Mouse (Mus musculus): ENCODE data around the gene Aftph.

The Aftph gene

DNA sequence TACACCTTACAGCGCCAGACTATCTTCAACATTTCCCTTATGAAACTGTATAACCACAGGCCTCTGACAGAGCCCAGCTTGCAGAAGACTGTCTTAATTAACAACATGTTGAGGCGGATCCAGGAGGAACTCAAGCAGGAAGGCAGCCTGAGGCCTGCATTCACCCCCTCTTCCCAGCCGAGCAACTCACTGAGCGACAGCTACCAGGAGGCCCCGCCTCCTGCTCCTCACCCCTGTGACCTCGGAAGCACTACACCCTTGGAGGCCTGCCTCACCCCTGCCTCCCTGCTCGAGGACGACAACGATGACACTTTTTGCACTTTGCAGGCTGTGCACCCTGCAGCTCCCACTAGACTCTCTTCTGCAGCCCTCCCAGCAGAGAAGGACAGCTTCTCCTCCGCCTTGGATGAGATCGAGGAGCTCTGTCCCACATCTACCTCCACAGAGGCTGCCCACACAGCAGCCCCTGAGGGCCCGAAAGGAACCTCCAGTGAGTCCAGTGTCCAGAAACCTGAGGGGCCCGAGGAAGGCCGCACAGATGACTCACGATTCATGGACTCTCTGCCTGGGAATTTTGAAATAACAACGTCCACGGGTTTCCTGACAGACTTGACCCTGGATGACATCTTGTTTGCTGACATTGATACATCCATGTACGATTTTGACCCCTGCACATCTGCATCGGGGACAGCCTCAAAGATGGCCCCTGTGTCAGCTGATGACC, 93.3 kb downstream of the Aftph start:
- DNase-seq (ENCODE audit: low read depth, low spot score): no peak

DNA sequence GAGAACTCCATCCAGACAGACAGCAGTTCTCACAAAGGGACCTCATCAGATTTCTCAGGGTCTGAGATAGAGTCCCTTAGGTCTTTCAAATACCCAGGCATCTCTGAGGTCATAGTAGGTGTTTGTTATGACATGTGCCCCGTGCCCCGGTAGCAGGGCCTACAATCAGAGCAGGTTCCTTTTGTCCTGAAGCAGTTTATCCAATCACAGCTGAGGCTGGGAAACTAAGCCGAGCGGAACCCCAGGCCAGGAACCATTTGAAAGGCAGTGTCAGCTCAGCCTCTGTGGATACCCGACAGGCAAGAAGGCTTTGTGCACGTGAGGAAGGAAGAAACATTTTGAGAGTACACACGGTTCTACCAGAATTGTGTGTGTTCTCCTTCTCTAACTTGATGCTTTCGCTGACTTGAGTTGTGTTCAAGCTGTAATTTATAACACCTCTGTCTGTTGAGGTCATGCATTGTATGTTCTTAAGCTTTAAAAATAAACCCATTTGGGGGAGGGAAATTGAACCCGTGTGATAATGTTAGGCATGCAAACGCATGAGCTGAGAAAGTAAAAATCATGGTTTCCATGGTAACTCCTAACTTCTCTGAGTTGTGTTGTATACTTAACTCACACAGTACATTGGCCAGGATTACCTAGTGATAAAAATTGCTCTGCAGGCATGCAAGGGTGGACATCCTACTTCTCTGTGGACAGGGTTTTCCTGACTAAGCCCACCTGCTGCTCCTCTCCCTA, 94.2 kb downstream of the Aftph start:
- no peak for DNase-seq (ENCODE audit: low read depth, low spot score)

DNA sequence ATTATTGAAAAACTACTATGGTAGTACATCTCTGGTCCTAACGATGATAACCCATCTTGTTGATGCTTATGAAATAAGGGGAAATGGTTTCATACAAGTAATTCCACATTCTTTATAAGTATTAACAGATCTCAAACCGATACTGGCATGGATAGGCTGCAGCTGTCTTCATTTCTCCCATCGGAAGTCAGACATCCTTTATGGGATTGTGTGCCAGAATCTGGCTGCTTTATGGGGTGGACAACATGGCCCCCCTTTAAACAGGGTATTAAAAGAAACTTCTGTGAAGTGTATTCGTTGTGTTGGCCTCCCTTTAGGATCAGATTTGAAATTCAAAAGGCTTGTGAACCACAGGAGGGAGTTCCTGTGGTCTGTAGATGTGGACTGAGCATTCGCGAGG, 95.2 kb downstream of the Aftph start:
- no peak for DNase-seq (ENCODE audit: low read depth, low spot score)

DNA sequence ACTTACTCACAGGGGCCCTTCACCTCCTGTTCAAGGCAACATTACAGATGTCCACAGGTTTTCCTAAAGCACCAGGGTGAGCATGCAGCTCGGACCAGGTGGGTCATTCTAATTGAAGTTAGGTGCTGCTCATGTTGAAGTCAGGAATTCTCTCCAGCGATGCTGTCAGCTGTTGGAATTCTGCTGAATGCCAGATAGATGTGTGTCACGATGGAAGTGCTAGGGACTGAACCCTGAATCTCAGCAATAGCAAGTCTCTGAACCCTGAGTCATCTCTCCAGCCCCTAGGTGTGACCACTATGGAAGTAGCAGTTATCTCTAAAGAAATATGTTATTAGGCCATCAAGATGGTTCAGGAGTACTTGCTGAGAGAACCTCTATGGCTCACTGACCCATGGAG, 95.9 kb downstream of the Aftph start:
- no peak for DNase-seq (ENCODE audit: low read depth, low spot score)

DNA sequence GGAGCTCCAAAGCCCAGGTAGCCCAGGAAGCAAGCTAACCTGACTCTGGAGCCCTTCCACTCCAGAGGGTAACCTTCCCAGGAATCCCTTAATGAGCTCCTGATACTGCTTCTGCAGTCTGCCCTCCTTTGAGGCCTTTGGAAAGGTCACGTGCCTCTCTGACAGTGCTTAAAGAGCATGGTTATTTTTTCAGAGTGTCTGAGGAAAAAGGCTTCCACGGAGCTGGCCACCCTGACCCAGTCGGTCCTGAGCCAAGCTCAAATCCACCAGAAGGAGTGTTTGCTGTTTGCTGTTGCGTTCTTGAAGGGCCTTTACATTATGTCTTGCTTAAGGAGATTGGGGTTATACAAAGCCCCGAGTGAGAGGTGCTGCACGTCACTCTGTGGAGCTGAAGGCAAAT, 96.5 kb downstream of the Aftph start:
- no peak for DNase-seq (ENCODE audit: low read depth, low spot score)

DNA sequence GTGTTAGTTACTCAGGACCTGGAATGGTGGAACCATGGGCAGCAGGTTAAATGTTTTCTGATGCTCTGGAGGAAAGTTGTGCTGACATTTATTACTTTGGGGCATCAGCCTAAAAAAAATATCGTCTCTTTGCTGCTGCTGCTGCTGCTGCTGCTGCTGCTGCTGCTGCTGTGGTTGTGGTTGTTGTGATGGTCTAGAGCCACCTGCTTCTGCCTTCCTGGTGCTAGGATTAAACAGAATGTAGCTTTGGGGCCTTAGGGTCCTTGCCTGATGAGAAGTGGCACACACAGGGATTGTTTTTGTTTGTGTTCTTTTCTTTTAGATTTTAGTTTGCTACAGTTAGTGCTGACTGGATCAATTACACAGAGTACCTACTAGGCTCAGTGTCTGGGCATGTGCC, 97.2 kb downstream of the Aftph start:
- DNase-seq (ENCODE audit: low read depth, low spot score): no peak

DNA sequence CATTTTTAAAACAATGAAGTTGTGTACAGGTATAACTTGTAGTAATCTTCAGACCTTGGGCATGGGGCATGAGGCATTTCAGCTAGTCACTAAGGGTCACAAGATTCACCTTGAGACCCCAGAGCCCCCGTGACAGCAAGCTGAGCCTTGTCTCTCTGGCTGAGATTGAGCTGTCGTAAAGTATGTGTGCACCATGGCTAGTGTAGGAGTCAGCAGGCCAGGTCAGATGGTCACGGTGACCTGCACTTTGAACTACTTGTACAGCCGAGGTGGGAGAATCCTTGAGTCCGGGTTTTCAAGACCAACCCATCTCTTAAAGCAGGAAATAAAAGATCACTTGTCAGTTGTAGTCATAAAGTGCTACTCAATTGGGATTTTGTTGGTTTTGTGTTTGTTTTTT, 98.2 kb downstream of the Aftph start:
- DNase-seq (ENCODE audit: low read depth, low spot score): no peak

DNA sequence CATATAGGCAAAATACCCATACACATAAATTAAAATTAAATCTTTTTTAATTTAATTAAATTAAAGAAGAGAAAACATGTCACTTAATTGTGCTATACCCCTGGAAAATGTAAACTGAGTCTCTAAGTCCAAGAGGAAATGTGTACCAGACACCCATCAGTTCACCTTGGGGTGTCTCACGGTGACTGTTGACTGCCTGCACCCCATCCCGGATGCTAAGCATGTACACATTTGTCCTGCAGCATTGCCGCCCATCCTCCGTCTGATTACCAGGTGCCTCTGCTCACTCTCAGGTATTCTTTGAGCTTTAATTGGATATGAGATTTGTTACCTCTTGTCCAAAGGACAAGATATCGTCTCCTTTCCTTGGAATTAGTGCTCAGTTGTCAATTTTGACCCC, 99.1 kb downstream of the Aftph start:
- DNase-seq (ENCODE audit: low read depth, low spot score): no peak

DNA sequence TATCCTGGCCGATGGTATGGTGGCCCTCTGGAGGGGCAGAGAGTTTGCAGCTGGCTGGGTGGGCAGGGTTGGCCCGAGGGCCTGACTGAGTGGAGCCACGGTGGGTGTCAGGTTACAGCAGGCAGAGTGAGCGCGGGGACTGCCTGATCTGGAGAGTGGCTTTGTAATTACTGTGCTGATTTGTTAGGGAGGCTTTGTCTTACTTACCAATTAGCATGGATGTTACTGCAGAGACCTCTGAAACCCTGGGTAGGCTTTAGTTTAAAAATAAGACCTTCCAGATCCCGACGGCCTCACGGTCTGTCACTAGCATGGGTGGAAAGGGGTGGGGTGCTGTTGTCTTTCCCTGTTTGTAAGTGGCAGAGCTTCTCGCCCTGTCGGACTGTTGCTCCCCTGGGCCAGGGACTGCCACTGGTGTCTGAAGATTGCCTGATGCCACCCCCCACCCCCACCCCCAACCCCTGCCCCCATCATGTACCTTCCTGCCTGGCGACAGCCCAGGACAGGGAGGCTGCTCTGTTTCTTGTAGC, 101.4 kb downstream of the Aftph start:
- DNase-seq (ENCODE audit: low read depth, low spot score): no peak

DNA sequence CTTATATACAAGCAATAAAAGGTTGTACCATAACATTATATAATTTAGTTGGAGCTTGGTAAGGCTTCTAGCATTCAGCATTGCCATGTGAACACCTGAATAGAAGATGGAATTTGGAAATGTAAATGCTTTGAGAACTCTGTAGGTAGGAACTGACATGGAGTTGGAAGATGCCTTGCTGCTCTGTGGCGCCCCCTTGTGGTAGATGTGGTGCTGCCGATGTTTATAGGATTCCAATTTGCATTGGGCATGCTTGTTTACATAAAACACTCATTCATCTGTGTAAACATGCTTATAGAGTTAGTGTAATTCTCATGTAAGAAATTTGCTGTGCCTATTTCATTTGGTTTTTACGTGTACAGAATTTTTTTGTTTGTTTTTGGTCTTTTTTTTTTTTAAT, 102.5 kb downstream of the Aftph start:
- peak; percentile 76 for DNase-seq (ENCODE audit: low read depth, low spot score)

DNA sequence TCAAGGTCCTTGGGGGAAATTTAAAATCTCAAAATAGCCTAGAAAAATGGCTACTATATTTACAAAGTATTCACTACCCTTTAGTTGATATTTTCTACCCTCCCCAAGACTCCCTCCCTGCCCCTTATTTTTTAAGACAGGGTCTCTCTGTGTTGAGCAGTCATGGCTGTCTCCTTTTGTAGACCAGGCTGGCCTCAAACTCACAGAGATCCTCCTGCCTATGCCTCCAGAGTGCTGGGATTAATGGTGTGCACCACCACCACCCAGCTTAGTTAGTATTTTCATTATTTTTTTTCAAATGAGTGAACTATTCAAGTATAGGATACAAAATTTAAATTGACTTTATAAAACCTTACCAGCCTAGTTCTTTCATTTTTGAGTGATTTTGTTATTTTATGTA, 104.3 kb downstream of the Aftph start:
- no peak for DNase-seq (ENCODE audit: low read depth, low spot score)

DNA sequence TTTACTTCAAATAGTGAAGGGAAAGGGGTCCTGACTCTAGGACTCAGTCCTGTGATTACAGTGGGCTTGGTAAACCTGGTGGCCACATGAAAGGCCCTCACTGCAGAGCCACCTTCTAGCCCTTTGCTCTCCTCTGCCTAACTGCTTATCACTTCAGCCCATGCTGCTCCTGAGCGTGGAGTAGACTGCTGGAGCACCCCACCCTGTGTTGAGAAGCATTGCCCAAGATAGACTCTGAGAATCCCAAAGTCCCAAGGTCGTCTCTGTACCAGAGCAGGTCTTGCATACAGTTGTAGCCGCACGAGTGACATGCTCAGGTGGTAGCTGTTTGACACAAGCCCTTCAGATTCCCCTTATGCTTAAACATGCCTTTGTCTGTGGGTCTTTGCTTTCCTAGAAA, 105.3 kb downstream of the Aftph start:
- DNase-seq (ENCODE audit: low read depth, low spot score): no peak

DNA sequence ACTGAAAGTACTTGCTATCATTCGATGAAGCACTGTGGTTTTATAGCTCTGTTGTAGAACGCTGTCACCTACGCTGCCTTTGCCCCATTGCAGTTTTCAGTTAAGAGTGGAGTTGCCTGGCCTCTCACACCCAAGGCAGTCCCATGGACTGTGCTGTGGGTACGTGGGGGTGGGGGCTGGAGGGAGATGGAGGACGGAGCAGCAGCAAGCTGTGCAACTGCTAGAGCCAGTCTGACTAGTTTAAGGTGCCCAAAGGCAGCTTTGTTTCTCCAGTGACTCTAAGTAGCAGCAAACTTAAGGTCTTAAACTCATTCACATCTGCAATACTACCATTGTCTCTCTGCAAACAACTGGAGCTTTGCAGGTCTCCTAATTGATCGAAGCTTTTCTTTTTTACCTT, 105.7 kb downstream of the Aftph start:
- DNase-seq (ENCODE audit: low read depth, low spot score): no peak
